Mouse (Mus musculus) ES-E14 (cell line): ENCODE results near the gene Myo5a. TPM values are rescaled to one million over a fixed set of nuclear protein-coding genes. Genes with fewer than 3 reads are reported as not detected.

Experiments used
- DNase-seq: peaks from one replicate; pipeline ENCODE4 v3.0.0-alpha.2; 2013; ENCODE audit warnings: low read depth, low spot score
- H3K27ac ChIP-seq: 2 replicates; pipeline ENCODE4 v1.5.1; 2012; ENCODE audit warnings: low read depth, mild to moderate bottlenecking, low read length, moderate library complexity, mixed read lengths; ENCODE audit not compliant: poor library complexity, insufficient read depth, severe bottlenecking
- H3K36me3 ChIP-seq: 2 replicates; pipeline ENCODE4 v1.6.1; 2012; ENCODE audit warnings: mild to moderate bottlenecking, low read length, moderate library complexity, mixed read lengths; ENCODE audit not compliant: control insufficient read depth, poor library complexity, insufficient read depth, severe bottlenecking
- H3K4me1 ChIP-seq, 2 experiments: fragments of 150-350 bp in 1 of 2; sonication (generic) in 1 of 2; 2 replicates each; pipeline ENCODE4 v1.6.1; 2012; ENCODE audit warnings: low read length in 2 of 2, mild to moderate bottlenecking in 1 of 2, mixed read lengths in 1 of 2; ENCODE audit not compliant: control insufficient read depth in 2 of 2, insufficient read depth in 2 of 2, poor library complexity in 1 of 2
- H3K4me3 ChIP-seq, 2 experiments: fragments of 150-350 bp in 1 of 2; sonication (generic) in 1 of 2; 2 replicates each; pipeline ENCODE4 v1.5.1; 2012; ENCODE audit warnings: low read length in 2 of 2, low read depth in 1 of 2, mild to moderate bottlenecking in 1 of 2, mixed read lengths in 1 of 2; ENCODE audit not compliant: insufficient read depth in 1 of 2, poor library complexity in 1 of 2, severe bottlenecking in 1 of 2
- H3K9ac ChIP-seq: 2 replicates; pipeline ENCODE4 v1.6.1; 2012; ENCODE audit warnings: low read depth, mild to moderate bottlenecking, low read length, mixed read lengths; ENCODE audit not compliant: poor library complexity, insufficient read depth, severe bottlenecking
- H3K9me3 ChIP-seq: fragments of 150-350 bp; sonication (generic); 2 replicates; pipeline ENCODE4 v1.6.1; 2012; ENCODE audit warnings: low read depth, mild to moderate bottlenecking, low read length; ENCODE audit not compliant: control insufficient read depth, insufficient read depth
- CHD2 ChIP-seq: IDR thresholded peaks from 2 replicates; pipeline ENCODE4 v1.6.1; 2014; ENCODE audit warnings: mild to moderate bottlenecking, low read depth, low read length, inconsistent platforms
- HCFC1 ChIP-seq: IDR thresholded peaks from 2 replicates; pipeline ENCODE4 v1.6.1; 2012; ENCODE audit warnings: low read length, inconsistent platforms, borderline replicate concordance; ENCODE audit not compliant: insufficient read depth
- MAFK ChIP-seq: IDR thresholded peaks from 2 replicates; pipeline ENCODE4 v1.6.1; 2014; ENCODE audit warnings: mild to moderate bottlenecking, low read depth, low read length, inconsistent platforms; ENCODE audit not compliant: insufficient read depth
- ZC3H11A ChIP-seq: IDR thresholded peaks from 2 replicates; pipeline ENCODE4 v1.6.1; 2012; ENCODE audit warnings: low read depth, mild to moderate bottlenecking, inconsistent platforms, low read length, borderline replicate concordance
- ZNF384 ChIP-seq: IDR thresholded peaks from 2 replicates; pipeline ENCODE4 v1.6.1; 2012; ENCODE audit warnings: low read depth, low read length, inconsistent platforms
- in situ Hi-C, 2 experiments: fragments of 600-800 bp; cut with MboI; formaldehyde crosslinking; loops; one replicate each; pipeline ENCODE4 v1.15.1; 2025; ENCODE audit warnings: low sequenced_read_pairs in 2 of 2, inconsistent platforms in 1 of 2; ENCODE audit not compliant: unreplicated experiment in 2 of 2
- total RNA-seq: library from RNA; depleted of rRNA; stranded (reverse); fragments of 300-350 nt; gene quantifications from 2 replicates; pipeline ENCODE4 v1.2.3, GENCODE M21; 2012

Gene Myo5a
- total RNA-seq, 1 experiment: 60.2 TPM

DNA sequence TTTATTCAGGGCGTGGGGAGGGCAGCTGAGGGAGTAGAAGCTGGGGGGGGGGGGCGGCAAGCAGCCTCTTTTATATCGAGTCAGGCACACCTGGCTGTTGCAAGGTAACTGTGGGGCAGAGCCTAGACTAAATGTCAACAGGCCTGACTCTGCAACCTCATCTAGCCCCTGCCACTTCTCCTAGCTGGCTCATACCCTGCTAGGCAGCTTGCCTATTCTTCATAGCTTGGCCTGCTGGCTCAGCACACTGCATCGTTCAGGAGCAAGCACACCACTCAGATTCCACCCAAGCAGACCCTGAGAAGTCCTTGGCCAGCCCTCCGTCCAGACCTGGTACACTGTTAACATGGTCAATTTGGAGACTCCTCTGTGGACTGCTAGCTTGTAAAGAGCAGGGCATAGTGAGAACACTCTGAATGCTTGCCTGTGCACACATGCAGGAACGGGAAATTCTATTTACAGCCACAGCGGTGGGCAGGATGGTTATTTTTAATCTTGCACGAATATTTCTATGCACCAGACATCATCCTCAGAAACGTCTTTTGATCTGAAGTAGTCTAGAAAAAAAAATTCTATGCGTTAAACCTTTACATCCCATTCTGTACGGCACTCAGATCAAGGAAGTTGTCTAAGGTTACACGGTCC lies 164.3 kb downstream of the Myo5a start:
- no peak for TF ChIP-seq HCFC1
- TF ChIP-seq ZC3H11A: no peak
- H3K9ac ChIP-seq: no peak overlapping the region
- H3K27ac ChIP-seq: no peak overlapping the region
- H3K9me3 ChIP-seq: no peaks in the 10 kb centered on the region
- H3K4me3 ChIP-seq: no peak overlapping the region
- in situ Hi-C loops: no loop called here
- no peak for DNase-seq
- H3K4me1 ChIP-seq: peaks cover 7 to 16% of the 10 kb centered on the region in 2 experiments; a peak in 2 of 4 replicates
- H3K36me3 ChIP-seq: no peaks in the 10 kb centered on the region

DNA sequence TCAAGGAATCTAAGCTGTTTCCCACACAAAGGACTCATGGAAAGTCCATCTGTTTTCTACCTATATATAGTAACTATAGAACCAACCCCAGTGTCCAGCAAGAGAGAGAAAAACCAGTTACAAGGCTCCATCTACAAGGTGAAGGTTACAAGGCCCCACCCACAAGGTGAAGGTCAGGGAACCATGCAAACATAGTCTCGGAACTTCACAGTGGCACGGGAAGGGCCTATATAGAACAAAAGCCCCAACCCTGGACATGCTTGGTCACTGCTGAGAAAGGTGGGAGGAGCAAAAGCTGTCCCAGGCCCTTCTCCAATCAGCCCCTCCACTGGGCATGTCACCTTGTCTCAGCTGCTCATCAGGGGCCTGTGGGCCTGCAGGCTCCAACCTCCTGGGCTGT lies 164.9 kb downstream of the Myo5a start:
- DNase-seq: no peak
- TF ChIP-seq ZNF384: no peak
- TF ChIP-seq MAFK: no peak
- TF ChIP-seq ZC3H11A: no peak
- TF ChIP-seq CHD2: no peak
- no peak for TF ChIP-seq HCFC1
- in situ Hi-C loops: no loop called here
- Histone ChIP-seq H3K27ac (no peak overlapping the region), H3K36me3 (no peaks in the 10 kb centered on the region), H3K4me3 (no peak overlapping the region), H3K9ac (no peak overlapping the region), H3K4me1 (peaks cover 7 to 14% of the 10 kb centered on the region in 2 experiments; a peak in 2 of 4 replicates), H3K9me3 (no peaks in the 10 kb centered on the region)

DNA sequence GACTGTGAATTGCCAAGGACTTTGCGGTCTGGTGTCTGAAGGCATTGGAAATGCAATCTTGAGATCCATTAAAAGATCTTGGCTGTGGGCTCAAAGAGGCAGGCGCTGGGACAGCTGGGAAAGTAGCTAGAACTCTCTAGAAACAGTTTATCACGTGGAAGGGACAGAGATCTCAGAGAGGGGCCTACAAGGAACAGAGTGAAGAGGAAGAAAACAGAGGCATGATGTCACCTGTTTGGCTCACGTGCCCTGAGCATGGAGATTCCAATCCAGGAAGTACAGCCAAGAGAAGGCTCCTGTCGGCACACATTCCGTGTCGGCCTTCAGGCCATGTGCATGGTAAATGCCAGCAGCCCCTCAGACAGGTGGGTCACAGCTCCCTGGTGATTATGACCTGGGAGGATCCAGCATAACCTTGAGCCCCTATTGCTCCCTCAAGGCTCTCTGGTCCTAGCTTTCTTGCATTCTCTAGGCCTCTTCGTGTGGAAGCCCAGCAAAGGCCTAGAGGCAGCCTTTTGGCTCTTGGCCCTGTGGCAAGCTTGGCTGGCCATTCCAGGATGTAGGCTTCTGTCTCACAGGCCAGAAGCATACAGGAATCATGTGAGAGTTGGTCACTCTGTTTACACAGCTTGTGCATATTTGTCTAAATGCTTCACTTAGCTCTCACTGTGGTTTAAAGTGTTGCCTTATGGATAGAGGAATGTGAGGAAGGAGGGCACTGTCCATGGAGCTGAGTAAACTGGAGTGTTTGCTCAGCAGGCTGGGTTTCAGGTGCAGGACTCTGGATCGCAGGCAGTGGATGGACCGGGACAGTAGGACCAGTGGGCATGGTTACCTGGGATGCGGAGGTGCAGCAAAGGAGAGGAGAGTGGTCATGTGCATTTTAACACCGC lies 165.8 kb downstream of the Myo5a start:
- no peak for DNase-seq
- TF ChIP-seq HCFC1 (no peak), MAFK (no peak), CHD2 (no peak), ZC3H11A (no peak), ZNF384 (no peak)
- Histone ChIP-seq H3K4me3 (no peak overlapping the region), H3K4me1 (peaks cover 5 to 13% of the 10 kb centered on the region in 2 experiments; a peak in 2 of 4 replicates), H3K9ac (no peak overlapping the region), H3K27ac (no peak overlapping the region), H3K36me3 (no peaks in the 10 kb centered on the region), H3K9me3 (no peaks in the 10 kb centered on the region)
- in situ Hi-C loops: no loop called here

DNA sequence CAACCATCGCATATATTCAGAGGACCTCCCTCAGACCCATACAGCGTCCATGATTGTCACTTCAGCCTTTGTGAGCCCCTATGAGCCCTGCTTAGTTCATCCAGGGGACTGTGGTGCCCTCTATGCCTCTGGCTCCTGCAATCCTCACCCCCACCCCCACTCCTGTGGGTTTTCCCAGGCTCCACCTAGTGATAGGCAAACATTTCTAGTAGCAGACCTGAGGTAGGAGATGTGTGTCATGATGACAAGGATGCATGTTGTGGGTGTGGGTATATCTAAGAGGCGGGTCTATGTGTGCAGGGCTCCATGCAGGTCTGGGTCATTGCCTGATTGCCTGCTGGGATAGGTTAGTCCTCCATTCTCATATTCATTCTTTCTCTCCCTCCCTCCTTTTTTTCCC lies 167.4 kb downstream of the Myo5a start:
- TF ChIP-seq MAFK (no peak), CHD2 (no peak), HCFC1 (no peak), ZNF384 (no peak), ZC3H11A (no peak)
- Histone ChIP-seq H3K36me3 (no peaks in the 10 kb centered on the region), H3K9me3 (no peaks in the 10 kb centered on the region), H3K9ac (no peak overlapping the region), H3K4me1 (peaks cover 5 to 13% of the 10 kb centered on the region in 2 experiments; a peak in 2 of 4 replicates), H3K4me3 (no peak overlapping the region), H3K27ac (no peak overlapping the region)
- DNase-seq: no peak
- in situ Hi-C loops: no loop called here
